Mouse (Mus musculus) spleen, adult 18-20 months (tissue): ENCODE results near the gene Actn2.

Experiments used
- DNase-seq, 2 experiments: peaks; one replicate each; pipeline ENCODE4 v3.0.0; 2022; ENCODE audit warnings: mixed read lengths in 2 of 2

Actn2 gene

GRCm38 (mm10) chr13:12255911-12256705 is 84.5 kb downstream of the Actn2 start:
- DNase-seq = no peak

DNA sequence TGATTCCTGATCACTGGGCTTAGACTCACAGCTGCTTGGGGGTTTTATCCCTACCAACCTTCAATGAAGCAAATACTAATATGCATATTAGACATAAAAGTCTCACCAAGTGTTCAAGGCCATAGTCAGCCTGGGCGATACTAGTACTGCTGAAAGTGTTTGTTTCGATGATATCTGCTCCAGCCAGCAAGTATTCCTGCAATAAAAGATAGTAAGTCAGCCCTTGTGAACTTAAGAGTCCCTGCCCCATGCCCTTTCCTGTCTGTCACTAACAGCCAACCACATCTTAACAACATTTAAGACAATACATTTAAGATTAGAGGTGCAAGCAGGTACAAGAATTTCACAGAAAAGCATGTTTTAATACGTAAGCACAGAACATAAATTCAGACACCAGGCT is 90.1 kb downstream of the Actn2 start:
- DNase-seq = no peak

- no peak for DNase-seq
Measured at GRCm38 (mm10) chr13:12249195-12249898, 91.2 kb downstream of the Actn2 start.

DNA sequence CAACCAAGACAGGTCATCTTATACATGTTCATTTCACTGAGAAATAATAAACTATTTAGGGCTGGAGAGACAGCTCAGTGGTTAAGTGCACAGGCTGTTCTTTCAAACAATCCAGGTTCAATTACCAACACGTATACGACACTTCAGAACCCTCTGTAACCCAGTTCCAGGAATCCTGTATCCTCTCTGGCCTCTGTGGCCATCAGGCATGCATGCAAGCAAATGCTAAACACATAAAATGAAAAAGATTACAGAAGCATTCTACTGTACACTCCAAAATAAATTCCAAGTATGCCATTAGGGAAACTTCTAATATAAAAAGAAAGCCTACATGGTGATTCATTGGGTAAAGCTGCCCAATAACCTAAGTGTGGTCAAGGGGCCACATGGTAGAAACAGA is 94.6 kb downstream of the Actn2 start:
- DNase-seq = no peak

DNA sequence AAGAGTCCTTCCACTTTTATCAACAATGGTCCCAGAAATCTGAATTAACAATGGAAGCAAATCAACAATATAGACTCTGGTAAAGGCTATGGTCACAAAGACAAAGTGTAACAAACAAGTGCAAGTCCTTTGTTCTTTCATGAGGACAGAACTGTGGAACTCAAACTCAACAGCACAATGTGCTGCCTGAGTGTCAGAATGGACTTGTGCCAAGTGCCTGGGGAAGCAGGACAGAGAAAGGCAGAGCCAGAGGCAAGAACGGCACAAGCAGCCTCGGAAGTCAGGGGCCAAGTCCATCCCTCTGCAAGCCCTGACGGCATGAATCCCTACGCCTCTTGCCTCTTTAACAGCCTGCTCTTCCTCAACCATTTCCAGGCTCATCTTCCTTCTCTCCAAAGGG is 96.6 kb downstream of the Actn2 start:
- no peak for DNase-seq

DNA sequence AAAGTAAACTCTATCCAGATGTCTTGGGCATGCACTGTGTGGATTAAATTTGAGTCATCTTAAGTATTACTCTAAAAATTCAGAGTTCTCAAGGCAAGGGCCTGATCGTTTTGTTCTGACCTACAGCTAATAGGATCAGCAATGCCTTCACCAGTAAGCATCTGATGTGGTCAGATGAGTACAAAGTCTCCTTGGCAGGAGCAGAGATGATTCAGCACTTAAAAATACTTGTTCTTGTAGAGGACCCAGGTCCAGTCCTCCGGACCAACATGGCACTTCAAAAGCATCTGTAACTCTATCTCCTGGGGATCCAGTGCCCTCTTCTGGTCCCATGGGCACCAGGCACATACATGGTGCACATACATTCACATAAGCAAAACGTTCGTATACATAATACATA is 108.4 kb downstream of the Actn2 start:
- DNase-seq = no peak

GRCm38 (mm10) chr13:12228248-12228647 is 112.3 kb downstream of the Actn2 start:
- DNase-seq = no peak

DNA sequence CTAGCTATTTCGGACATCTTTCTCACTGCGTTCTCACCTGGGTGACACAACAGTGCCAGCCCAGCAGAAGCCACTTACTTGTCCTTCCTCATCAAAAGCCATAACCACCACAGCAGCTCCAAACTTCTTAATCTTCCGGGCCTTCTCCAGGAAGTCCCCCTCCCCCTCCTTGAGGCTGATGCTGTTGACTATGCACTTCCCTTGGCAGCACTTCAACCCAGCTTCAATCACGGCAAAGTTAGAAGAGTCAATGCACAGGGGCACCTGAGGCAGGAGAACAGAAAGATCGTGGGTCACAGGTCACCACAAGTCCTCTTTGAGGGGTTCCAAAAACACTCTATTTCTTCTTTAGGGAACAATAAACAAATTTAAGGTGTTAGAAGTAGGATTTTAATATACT is 113.0 kb downstream of the Actn2 start:
- DNase-seq = no peak
